Mouse (Mus musculus): ENCODE measurements around the gene Man2b1. TPM values are rescaled to one million over a fixed set of nuclear protein-coding genes. Genes with fewer than 3 reads are reported as not detected.

Gene Man2b1
- 0.13 and 0.27 TPM in 2 replicates for polyA plus RNA-seq (2012)

DNA sequence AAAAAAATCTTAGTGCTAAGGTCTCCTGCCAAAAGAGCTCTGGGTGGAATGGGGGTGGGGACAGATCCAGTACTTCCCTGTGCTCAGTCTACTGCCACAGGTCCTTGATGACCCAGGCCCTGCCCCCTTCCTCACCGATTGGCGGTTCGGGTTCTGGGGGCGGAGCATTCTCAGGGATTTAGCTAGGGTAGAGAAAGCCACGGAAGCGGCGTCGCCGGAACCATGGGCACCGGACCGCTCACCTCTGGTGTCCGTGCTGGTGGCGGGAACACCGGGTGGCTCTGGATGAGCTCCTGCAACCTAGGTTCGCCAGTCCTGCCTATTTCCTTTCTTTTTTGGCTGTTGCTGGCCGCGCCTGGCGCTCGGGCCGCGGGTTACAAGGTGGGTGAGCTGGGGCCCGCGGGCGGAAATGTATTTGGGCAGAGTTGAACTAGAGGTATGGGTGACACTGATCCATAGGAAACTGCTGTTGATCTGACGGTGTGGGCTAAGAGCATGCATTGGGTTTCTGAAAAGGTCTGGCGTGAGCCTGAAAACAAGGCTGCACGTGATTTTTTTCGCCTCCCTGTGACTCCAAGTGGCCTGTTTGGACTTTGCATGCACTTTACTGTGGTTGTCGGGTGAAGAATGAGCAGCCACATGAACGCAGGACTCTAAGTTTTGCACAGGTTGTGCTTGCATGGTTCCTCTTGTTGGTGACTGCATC lies at the start of gene Man2b1:
Man2b1 (plus strand) TSS at position 163 of the 706 bp plus-strand sequence.
- TF ChIP-seq GATA1 (IDR thresholded peaks at IDR 0.05; ENCODE audit: low read length), result no peak
- no peak for TF ChIP-seq TAL1 (IDR thresholded peaks at IDR 0.05; ENCODE audit: low read length)
- Histone ChIP-seq H3K9me3 (ENCODE audit: control insufficient read depth, low read length) (no peaks in the 10 kb centered on the region), H3K4me1 (ENCODE audit: control insufficient read depth) (peaks cover 57% of the 10 kb centered on the region), H3K36me3 (ENCODE audit: control insufficient read depth) (peaks cover 39% of the 10 kb centered on the region), H3K4me3 (replicated peaks) (peak within 1 kb of the TSS; percentile 72), H3K27me3 (ENCODE audit: control insufficient read depth) (no peaks in the 10 kb centered on the region)

DNA sequence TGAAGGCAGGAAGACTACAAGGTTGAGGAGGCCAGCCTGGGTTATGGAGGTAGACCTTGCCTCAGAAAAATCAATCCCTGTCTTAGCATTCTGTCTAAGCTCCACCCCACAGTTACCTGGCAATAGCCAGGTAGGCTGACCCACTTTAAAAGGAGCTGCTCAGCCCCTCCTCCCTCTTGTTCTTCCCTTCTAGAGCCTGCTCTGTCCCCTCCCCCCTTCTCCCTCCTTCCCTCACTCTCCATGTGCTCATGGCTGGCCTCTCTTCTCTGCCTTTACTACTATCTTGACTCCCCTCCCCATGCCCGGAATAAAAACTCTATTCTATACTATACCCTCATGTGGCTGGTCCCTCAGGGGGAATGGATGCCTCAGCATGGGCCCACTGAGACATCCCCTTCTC lies 49.2 kb upstream of the Man2b1 start:
- Histone ChIP-seq H3K27me3 (ENCODE audit: control insufficient read depth) (no peaks in the 10 kb centered on the region), H3K36me3 (ENCODE audit: control insufficient read depth) (peaks cover 58% of the 10 kb centered on the region), H3K4me1 (ENCODE audit: control insufficient read depth) (peaks cover 72% of the 10 kb centered on the region), H3K9me3 (ENCODE audit: control insufficient read depth, low read length) (no peaks in the 10 kb centered on the region), H3K4me3 (replicated peaks) (no peak overlapping the region)
- TF ChIP-seq TAL1 (IDR thresholded peaks at IDR 0.05; ENCODE audit: low read length) (no peak), GATA1 (IDR thresholded peaks at IDR 0.05; ENCODE audit: low read length) (no peak)

DNA sequence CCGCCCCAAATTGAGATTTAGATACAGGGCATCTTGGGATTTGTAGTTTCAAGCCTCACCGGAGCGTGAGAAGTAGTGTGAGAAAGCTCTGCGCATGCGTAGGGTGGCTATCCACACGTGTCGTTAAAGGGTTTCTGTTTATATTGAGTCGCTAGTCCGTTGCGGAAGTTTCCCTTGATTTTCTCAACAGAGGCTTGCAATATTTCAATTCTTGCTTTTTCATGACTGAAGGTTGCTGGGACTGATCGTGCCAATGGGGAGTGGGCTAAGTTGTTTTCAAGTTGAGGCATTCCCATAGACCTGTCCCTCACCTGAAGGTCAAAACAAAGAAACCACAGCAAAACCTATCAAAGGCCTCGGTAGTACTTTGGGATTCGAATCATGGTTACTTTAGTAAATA lies 48.3 kb upstream of the Man2b1 start:
- TF ChIP-seq GATA1 (IDR thresholded peaks at IDR 0.05; ENCODE audit: low read length) (no peak), TAL1 (IDR thresholded peaks at IDR 0.05; ENCODE audit: low read length) (no peak)
- H3K9me3 ChIP-seq (ENCODE audit: control insufficient read depth, low read length), result no peaks in the 10 kb centered on the region
- H3K27me3 ChIP-seq (ENCODE audit: control insufficient read depth), result no peaks in the 10 kb centered on the region
- H3K4me3 ChIP-seq (replicated peaks), result peak overlapping the region; percentile 91
- H3K36me3 ChIP-seq (ENCODE audit: control insufficient read depth), result peaks cover 55% of the 10 kb centered on the region
- H3K4me1 ChIP-seq (ENCODE audit: control insufficient read depth), result peaks cover 68% of the 10 kb centered on the region

DNA sequence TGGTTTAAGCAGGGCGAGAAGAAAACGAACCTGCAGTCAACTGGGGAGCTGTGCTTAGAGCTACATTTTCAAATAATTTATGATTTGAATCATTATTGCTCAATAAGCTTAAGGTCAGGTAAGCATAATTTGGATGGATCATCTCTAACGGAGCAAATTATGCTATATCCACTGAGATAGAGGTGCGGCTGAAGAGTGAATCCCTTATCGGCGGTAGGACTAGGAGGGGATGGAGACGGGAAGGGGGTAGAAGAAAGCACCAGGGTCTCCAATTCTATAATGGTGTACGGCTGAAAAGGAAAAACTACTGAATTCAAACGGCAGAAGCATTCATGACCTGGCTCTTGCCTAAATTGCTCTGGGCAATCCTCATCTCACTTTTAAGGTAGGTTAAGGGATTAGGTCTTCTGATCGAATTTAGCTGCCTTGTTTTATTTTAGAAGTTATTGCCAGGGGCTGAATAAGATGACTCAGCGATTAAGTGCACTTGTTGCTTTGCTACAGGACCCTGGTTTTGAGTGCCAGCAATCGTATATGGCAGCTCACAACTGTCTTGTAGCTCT lies 47.8 kb upstream of the Man2b1 start:
- Histone ChIP-seq H3K36me3 (ENCODE audit: control insufficient read depth) (peaks cover 55% of the 10 kb centered on the region), H3K4me3 (replicated peaks) (peak overlapping the region; percentile 91), H3K4me1 (ENCODE audit: control insufficient read depth) (peaks cover 69% of the 10 kb centered on the region), H3K9me3 (ENCODE audit: control insufficient read depth, low read length) (no peaks in the 10 kb centered on the region), H3K27me3 (ENCODE audit: control insufficient read depth) (no peaks in the 10 kb centered on the region)
- TF ChIP-seq TAL1 (IDR thresholded peaks at IDR 0.05; ENCODE audit: low read length) (no peak), GATA1 (IDR thresholded peaks at IDR 0.05; ENCODE audit: low read length) (no peak)

DNA sequence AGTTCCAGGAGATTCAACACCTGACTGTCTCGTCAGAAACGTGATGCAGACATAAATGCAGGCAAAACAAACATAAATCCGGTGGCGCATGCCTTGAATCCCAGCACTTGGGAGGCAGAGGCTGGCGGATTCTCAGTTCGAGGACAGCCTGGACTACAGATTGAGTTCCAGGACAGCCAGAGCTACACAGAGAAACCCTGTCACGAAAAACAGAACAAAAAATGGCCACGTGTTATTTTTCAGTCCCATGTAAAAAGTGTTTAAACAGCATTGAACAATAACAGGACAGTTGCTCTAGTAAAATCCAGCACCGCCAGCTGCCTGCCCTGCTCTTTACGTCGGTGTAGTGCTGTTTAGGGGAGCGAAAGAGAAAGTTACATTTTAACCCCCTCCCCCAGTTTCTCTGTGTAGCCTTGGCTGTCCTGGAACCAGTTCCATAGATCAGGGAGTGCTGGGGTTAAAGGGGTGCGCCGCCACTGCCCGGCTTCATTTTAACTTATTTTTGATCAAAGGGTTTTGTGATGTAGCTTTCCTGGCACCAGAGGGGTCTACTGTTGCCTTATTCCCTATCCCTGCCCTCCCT lies 47.3 kb upstream of the Man2b1 start:
- Histone ChIP-seq H3K4me1 (ENCODE audit: control insufficient read depth) (peaks cover 70% of the 10 kb centered on the region), H3K36me3 (ENCODE audit: control insufficient read depth) (peaks cover 56% of the 10 kb centered on the region), H3K27me3 (ENCODE audit: control insufficient read depth) (no peaks in the 10 kb centered on the region), H3K9me3 (ENCODE audit: control insufficient read depth, low read length) (no peaks in the 10 kb centered on the region), H3K4me3 (replicated peaks) (peak overlapping the region; percentile 91)
- TF ChIP-seq GATA1 (IDR thresholded peaks at IDR 0.05; ENCODE audit: low read length), result no peak

DNA sequence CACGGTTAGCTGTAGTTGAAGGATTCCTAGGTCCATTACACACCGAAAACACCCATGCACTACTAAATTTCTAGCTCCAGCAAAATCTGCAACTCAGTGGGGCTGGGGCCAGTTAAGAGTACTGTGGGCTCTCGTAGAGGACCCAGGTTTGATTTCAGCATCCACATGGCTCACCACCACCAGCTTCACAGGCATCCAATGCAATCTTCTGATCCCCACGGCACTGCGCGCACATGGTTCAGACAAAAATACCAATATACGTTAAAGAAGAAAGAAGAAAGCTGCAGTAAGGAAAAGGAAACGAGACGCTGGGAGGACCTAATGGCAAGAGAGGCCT lies 46.7 kb upstream of the Man2b1 start:
- no peaks in the 10 kb centered on the region for H3K9me3 ChIP-seq (ENCODE audit: control insufficient read depth, low read length)
- peak overlapping the region; percentile 91 for H3K4me3 ChIP-seq (replicated peaks)
- peaks cover 74% of the 10 kb centered on the region for H3K4me1 ChIP-seq (ENCODE audit: control insufficient read depth)
- H3K36me3 ChIP-seq (ENCODE audit: control insufficient read depth), result peaks cover 57% of the 10 kb centered on the region
- no peak for TF ChIP-seq GATA1 (IDR thresholded peaks at IDR 0.05; ENCODE audit: low read length)
- no peak for TF ChIP-seq TAL1 (IDR thresholded peaks at IDR 0.05; ENCODE audit: low read length)
- no peaks in the 10 kb centered on the region for H3K27me3 ChIP-seq (ENCODE audit: control insufficient read depth)

DNA sequence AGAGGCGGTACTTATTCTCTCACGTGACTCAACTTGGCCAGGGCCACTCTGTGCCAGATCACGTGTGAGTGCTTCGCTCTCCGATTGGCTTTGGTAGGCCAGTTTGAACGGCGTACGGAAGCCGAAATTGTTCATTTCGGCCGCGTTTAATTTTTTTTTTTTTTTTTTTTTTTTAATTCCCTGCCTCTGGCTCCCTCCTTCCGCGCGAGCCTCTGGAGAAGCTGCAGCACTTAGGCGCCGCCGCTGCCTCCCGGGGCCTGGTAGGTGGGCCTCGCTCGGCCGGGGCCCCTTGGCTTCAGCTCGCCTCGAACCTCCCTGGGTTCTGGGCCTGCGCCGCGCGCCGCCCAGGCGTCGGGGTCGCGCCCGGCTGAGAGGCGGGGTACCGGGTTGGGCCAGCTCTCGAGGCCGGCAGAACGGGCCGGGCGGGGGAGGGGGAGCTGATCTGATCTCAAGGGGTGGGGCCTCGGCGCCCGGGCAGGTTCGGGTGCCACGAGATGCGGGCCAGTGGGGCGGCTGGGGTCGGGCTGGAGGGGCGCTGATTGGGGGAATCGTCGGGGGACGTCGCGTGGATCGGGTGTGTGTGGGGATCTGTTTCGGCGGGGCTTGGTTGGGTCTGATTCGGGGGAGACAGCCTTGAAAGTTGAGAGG lies 46.2 kb upstream of the Man2b1 start, which contains the start of gene Tnpo2:
Tnpo2 (plus strand) TSS at position 198 of the 648 bp plus-strand sequence.
- peaks cover 57% of the 10 kb centered on the region for H3K36me3 ChIP-seq (ENCODE audit: control insufficient read depth)
- H3K27me3 ChIP-seq (ENCODE audit: control insufficient read depth), result no peaks in the 10 kb centered on the region
- H3K9me3 ChIP-seq (ENCODE audit: control insufficient read depth, low read length), result no peaks in the 10 kb centered on the region
- H3K4me1 ChIP-seq (ENCODE audit: control insufficient read depth), result peaks cover 72% of the 10 kb centered on the region
- H3K4me3 ChIP-seq (replicated peaks), result peak within 1 kb of the TSS; percentile 91
- no peak for TF ChIP-seq TAL1 (IDR thresholded peaks at IDR 0.05; ENCODE audit: low read length)
- no peak for TF ChIP-seq GATA1 (IDR thresholded peaks at IDR 0.05; ENCODE audit: low read length)

DNA sequence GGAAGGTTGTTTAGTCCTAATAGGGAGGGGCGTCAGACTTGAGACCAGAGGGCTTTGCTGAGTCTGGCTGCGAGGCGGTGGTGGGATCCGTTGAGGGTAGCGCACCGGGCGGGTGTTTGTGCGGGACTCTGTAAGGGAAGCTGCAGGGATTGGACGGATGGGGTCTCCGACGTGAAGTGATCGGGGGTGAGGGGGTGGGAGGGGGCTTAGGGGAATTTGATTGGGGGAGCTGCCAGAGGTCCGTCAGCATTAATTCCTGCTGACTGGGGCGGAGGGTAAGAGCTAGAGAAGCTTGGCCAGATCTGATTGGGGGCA lies 45.7 kb upstream of the Man2b1 start:
- Histone ChIP-seq H3K4me3 (replicated peaks) (peak overlapping the region; percentile 91), H3K36me3 (ENCODE audit: control insufficient read depth) (peaks cover 57% of the 10 kb centered on the region), H3K27me3 (ENCODE audit: control insufficient read depth) (no peaks in the 10 kb centered on the region), H3K9me3 (ENCODE audit: control insufficient read depth, low read length) (no peaks in the 10 kb centered on the region), H3K4me1 (ENCODE audit: control insufficient read depth) (peaks cover 68% of the 10 kb centered on the region)
- TF ChIP-seq TAL1 (IDR thresholded peaks at IDR 0.05; ENCODE audit: low read length), result no peak
- TF ChIP-seq GATA1 (IDR thresholded peaks at IDR 0.05; ENCODE audit: low read length), result no peak

All from erythroblast, embryonic 14.5 days (primary cell).